In the genomic region with DNA sequence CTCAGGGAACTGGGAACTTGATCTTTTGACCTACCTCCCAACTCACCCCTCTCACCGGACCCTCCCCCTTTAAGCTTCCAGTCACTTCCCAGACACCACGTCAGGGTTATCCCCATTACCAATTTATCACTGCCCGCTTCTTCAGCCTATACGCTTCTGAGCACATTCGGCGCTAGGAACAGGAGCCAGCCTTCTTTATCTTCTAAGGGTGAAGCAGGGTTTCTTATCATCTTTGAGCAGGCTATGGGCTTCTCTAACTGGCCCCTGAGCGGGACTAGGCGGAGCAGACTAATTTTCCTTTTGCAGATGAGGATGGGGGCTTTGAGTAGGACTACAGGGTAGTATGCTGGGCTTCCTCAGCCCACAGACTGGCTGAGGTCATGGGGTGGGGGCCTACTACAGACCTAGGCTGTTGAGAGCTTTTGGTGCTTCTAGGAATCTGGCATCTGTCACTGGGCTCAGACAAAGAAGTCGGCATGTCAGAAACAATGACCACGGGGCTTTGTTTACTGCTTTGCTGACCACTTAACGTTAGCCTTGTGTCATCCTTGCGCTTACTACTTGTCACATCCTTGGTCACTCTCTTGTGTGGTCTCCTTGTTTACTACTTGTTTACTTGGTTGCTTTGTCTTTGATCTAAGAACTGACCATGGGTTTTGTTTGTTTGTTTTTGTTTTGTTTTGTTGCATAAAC, we compare ENCODE assay signal across 8 mouse cellular contexts. TPM values are rescaled to one million over a fixed set of nuclear protein-coding genes. Genes with fewer than 3 reads are reported as not detected.
A peak's percentile ranks its signal among the peaks of the same experiment; 100 is the strongest.
DNase-seq lines count a peak whose midpoint lies in the region; ATAC-seq lines count a peak whose summit lies in the region.

TSS of gene Tnfrsf14 (minus strand) at position 169 of the 693 bp plus-strand sequence.

- no peaks in the 10 kb centered on the region for H3K27me3 ChIP-seq in forebrain, embryonic 11.5 days (ENCODE audit: control insufficient read depth, insufficient read depth, low read length)
- no peaks in the 10 kb centered on the region for H3K27me3 ChIP-seq in forebrain, embryonic 16.5 days (replicated peaks; ENCODE audit: control insufficient read depth, insufficient read depth, low read length)
- no peaks in the 10 kb centered on the region for H3K27me3 ChIP-seq in limb, embryonic 13.5 days
- H3K27me3 ChIP-seq in forebrain, embryonic 12.5 days, result no peaks in the 10 kb centered on the region

- no peak within 1 kb of the TSS for H3K4me2 ChIP-seq in forebrain, embryonic 11.5 days (ENCODE audit: low read depth, low read length, severe bottlenecking)
- H3K4me2 ChIP-seq in forebrain, embryonic 16.5 days (ENCODE audit: low read length), result no peak within 1 kb of the TSS
- peak within 1 kb of the TSS; percentile 49 for H3K4me2 ChIP-seq in limb, embryonic 13.5 days (replicated peaks)
- H3K4me2 ChIP-seq in forebrain, embryonic 12.5 days, result no peak within 1 kb of the TSS

- no peaks in the 10 kb centered on the region for H3K36me3 ChIP-seq in forebrain, embryonic 11.5 days (ENCODE audit: control insufficient read depth, insufficient read depth, low read length)
- no peaks in the 10 kb centered on the region for H3K36me3 ChIP-seq in forebrain, embryonic 16.5 days (ENCODE audit: control insufficient read depth, insufficient read depth)
- H3K36me3 ChIP-seq in limb, embryonic 13.5 days, result no peaks in the 10 kb centered on the region
- H3K36me3 ChIP-seq in forebrain, embryonic 12.5 days (replicated peaks), result no peaks in the 10 kb centered on the region

- H3K27ac ChIP-seq in forebrain, embryonic 11.5 days (ENCODE audit: low read depth, low read length), result peak within 1 kb of the TSS; percentile 13; the same call in 1 of the 2 replicates
- no peak within 1 kb of the TSS for H3K27ac ChIP-seq in forebrain, embryonic 16.5 days (ENCODE audit: low read length)
- H3K27ac ChIP-seq in limb, embryonic 13.5 days, result peak within 1 kb of the TSS; percentile 76
- H3K27ac ChIP-seq in forebrain, embryonic 12.5 days, result no peak within 1 kb of the TSS; the same call in 1 of the 2 replicates

- no peak for ATAC-seq in forebrain, embryonic 11.5 days (replicated peaks; ENCODE audit: low FRiP score)
- ATAC-seq in forebrain, embryonic 16.5 days, result no peak
- no peak for ATAC-seq in limb, embryonic 13.5 days (ENCODE audit: low FRiP score, low read depth)
- ATAC-seq in forebrain, embryonic 12.5 days (ENCODE audit: low FRiP score), result no peak

- DNase-seq in forebrain, embryonic 11.5 days (ENCODE audit: low spot score), result no peak
- DNase-seq in spleen, adult 12 weeks (ENCODE audit: low spot score), result peak; percentile 62
- DNase-seq in spleen, adult 18-20 months, result no peak
- DNase-seq in spleen, postnatal 4 days (ENCODE audit: low spot score in 2 of 2), result peak; percentile 62 to 81
- no peak for DNase-seq in left cerebral cortex, adult 11 months (ENCODE audit: low spot score)

- no peak within 1 kb of the TSS for H3K9ac ChIP-seq in forebrain, embryonic 11.5 days (ENCODE audit: low read length)
- H3K9ac ChIP-seq in forebrain, embryonic 16.5 days (replicated peaks; ENCODE audit: low read depth, low read length), result no peak within 1 kb of the TSS
- H3K9ac ChIP-seq in limb, embryonic 13.5 days, result peak within 1 kb of the TSS; percentile 53
- no peak within 1 kb of the TSS for H3K9ac ChIP-seq in forebrain, embryonic 12.5 days

- WGBS in forebrain, embryonic 11.5 days, result 64% methylated on average over 12 of the region's 12 CpGs
- 68% methylated on average over 12 of the region's 12 CpGs for WGBS in forebrain, embryonic 16.5 days
- 43% methylated on average over 12 of the region's 12 CpGs for whole genome bisulfite sequencing in limb, embryonic 13.5 days
- WGBS in forebrain, embryonic 12.5 days, result 62% methylated on average over 12 of the region's 12 CpGs

- H3K4me1 ChIP-seq in forebrain, embryonic 11.5 days (replicated peaks; ENCODE audit: control insufficient read depth, insufficient read depth, low read length), result no peaks in the 10 kb centered on the region
- no peaks in the 10 kb centered on the region for H3K4me1 ChIP-seq in forebrain, embryonic 16.5 days (replicated peaks; ENCODE audit: control insufficient read depth, insufficient read depth, low read length)
- H3K4me1 ChIP-seq in limb, embryonic 13.5 days, result peaks cover 24% of the 10 kb centered on the region
- peaks cover 4% of the 10 kb centered on the region for H3K4me1 ChIP-seq in forebrain, embryonic 12.5 days

- H3K9me3 ChIP-seq in forebrain, embryonic 11.5 days (ENCODE audit: control insufficient read depth, low read length), result no peaks in the 10 kb centered on the region
- H3K9me3 ChIP-seq in forebrain, embryonic 16.5 days (ENCODE audit: control insufficient read depth, low read length), result no peaks in the 10 kb centered on the region
- H3K9me3 ChIP-seq in limb, embryonic 13.5 days, result no peaks in the 10 kb centered on the region
- H3K9me3 ChIP-seq in forebrain, embryonic 12.5 days, result no peaks in the 10 kb centered on the region

- H3K4me3 ChIP-seq in forebrain, embryonic 11.5 days (ENCODE audit: low read depth, low read length), result 0 out of 2 replicates have a peak within 1 kb of the TSS, but pooled peaks have one; percentile 0
- H3K4me3 ChIP-seq in forebrain, embryonic 16.5 days (replicated peaks; ENCODE audit: low read length), result no peak within 1 kb of the TSS
- H3K4me3 ChIP-seq in limb, embryonic 13.5 days, result peak within 1 kb of the TSS; percentile 8; the same call in 1 of the 2 replicates
- H3K4me3 ChIP-seq in forebrain, embryonic 12.5 days (replicated peaks), result no peak within 1 kb of the TSS

RNA-seq across cellular contexts. Expression of gene Tnfrsf14, which starts in this region (rescaled TPM):
- polyA plus RNA-seq in forebrain, embryonic 11.5 days (2014; fragmentation: Nextera tagmentation; extraction: Ambion mirVana), result 0.61 and 1.4 TPM in 2 replicates
- polyA plus RNA-seq in forebrain, embryonic 16.5 days (2015; fragmentation: Nextera tagmentation; extraction: Ambion mirVana), result 0.27 TPM in 1 of 2 replicates, not detected in the other
- 1.2 and 1.8 TPM in 2 replicates for polyA plus RNA-seq in limb, embryonic 13.5 days (2015; fragmentation: Nextera tagmentation; extraction: Ambion mirVana)
- 0.21 and 1.2 TPM in 2 replicates for polyA plus RNA-seq in forebrain, embryonic 12.5 days (2016; fragmentation: Nextera tagmentation; extraction: Ambion mirVana)

Comparison
In these comparisons a context has a peak if more than half of its experiments do, and no peak if none do; other contexts are left out.
1. DNase-seq: peak in spleen, adult 12 weeks (single experiment) and spleen, postnatal 4 days (2 of 2); none in forebrain, embryonic 11.5 days (single experiment), spleen, adult 18-20 months (0 of 2) and left cerebral cortex, adult 11 months (single experiment).
2. H3K27ac ChIP-seq: peak in forebrain, embryonic 11.5 days (single experiment) and limb, embryonic 13.5 days (single experiment); none in forebrain, embryonic 16.5 days (single experiment) and forebrain, embryonic 12.5 days (single experiment).
3. H3K4me3 ChIP-seq: peak in forebrain, embryonic 11.5 days (single experiment) and limb, embryonic 13.5 days (single experiment); none in forebrain, embryonic 16.5 days (single experiment) and forebrain, embryonic 12.5 days (single experiment).